Mouse (Mus musculus) hindbrain, embryonic 10.5 days (tissue): ENCODE data around the gene Atg101. TPM values are rescaled to one million over a fixed set of nuclear protein-coding genes. Genes with fewer than 3 reads are reported as not detected.

Experiments used
- DNase-seq: peaks from one replicate; pipeline ENCODE4 v3.0.0-alpha.2; 2017; ENCODE audit warnings: low spot score
- H3K27ac ChIP-seq: fragments of 300-500 bp; sonication (generic); 2 replicates; pipeline ENCODE4 v1.5.1; 2016; ENCODE audit warnings: mild to moderate bottlenecking, moderate library complexity
- H3K27me3 ChIP-seq: fragments of 300-500 bp; sonication (generic); 2 replicates; pipeline ENCODE4 v1.6.1; 2016; ENCODE audit warnings: mild to moderate bottlenecking; ENCODE audit not compliant: poor library complexity, insufficient read depth, severe bottlenecking
- H3K36me3 ChIP-seq: fragments of 300-500 bp; sonication (generic); 2 replicates; pipeline ENCODE4 v1.6.1; 2016; ENCODE audit warnings: mild to moderate bottlenecking, moderate library complexity
- H3K4me1 ChIP-seq: fragments of 300-500 bp; sonication (generic); replicated peaks from 2 replicates; pipeline ENCODE4 v1.6.1; 2016; ENCODE audit warnings: mild to moderate bottlenecking
- H3K4me3 ChIP-seq: fragments of 300-500 bp; sonication (generic); 2 replicates; pipeline ENCODE4 v1.5.1; 2016; ENCODE audit warnings: mild to moderate bottlenecking, moderate library complexity
- H3K9me3 ChIP-seq: fragments of 300-500 bp; sonication (generic); 2 replicates; pipeline ENCODE4 v1.6.1; 2016; ENCODE audit warnings: mild to moderate bottlenecking, moderate library complexity
- WGBS: fragments of 180-500 bp; shearing (Covaris S2); methylation state at CpG from one replicate; pipeline ENCODE4 v1.1.7; 2016; 5-methylcytosine and 5-hydroxymethylcytosine counted together
- polyA plus RNA-seq: library from polyadenylated mRNA; unstranded; fragments of >200 nt; fragmentation: Nextera tagmentation; extraction: Ambion mirVana; gene quantifications from 2 replicates; pipeline ENCODE4 v1.2.1, GENCODE M21; 2016

Atg101 gene
- polyA plus RNA-seq, 1 experiment from 2014 or later: 82.1 TPM

DNA sequence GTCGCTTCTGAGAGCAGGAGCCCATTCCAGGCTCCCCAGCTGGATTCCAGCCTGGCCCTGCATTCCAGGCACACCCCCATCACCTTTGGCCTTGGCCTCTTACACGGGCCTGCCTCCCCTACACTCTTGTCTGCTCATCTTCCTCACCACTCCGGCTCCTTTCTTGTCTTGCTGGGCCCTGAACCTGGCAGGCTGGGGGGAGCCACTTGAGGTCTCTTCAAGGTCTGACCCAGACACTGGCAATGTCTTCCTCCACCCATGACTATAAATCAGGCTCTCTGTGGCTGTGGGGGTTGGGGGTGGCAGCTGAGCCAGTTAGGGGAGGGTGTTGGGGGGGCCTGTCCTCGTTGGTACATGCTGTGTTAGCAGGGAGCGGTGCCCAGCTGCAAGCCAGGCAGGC, 5.5 kb upstream of the Atg101 start:
- no peaks in the 10 kb centered on the region for H3K27me3 ChIP-seq
- H3K9me3 ChIP-seq: no peaks in the 10 kb centered on the region
- H3K4me1 ChIP-seq: peaks cover 39% of the 10 kb centered on the region
- peaks cover 9% of the 10 kb centered on the region for H3K36me3 ChIP-seq
- peak overlapping the region; percentile 86 for H3K27ac ChIP-seq
- DNase-seq: no peak
- no peak overlapping the region for H3K4me3 ChIP-seq
- 48% methylated on average over 5 of the region's 5 CpGs for WGBS

DNA sequence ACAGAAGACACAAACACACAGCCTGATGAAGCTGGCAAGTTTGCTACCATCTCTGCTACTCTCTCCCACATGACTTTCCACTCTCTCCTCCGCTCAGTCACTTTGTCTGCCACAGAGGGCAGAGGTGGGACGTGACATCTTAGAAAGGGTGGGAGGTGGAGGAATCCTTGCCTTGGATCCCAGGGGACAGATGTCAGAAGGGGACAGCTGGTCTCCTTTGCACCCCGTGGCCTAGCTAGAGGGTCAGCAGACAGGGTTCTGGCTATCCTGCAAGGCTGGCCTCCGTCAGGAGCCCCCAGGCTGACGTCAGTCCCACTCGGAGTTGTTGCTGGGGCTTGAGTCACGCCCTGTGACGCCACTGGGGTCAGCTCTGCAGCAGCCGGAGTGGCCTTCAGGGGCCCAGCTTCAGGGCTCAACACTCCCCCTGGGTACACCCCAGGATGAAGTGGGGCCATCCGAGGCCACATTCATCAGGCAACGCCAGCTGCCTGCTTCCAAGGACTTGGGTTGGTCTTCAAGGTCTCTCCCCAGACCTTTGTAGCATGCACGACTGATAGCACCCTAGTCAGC, 4.6 kb upstream of the Atg101 start:
- Histone ChIP-seq H3K4me1 (peaks cover 39% of the 10 kb centered on the region), H3K36me3 (no peaks in the 10 kb centered on the region), H3K4me3 (no peak overlapping the region), H3K9me3 (no peaks in the 10 kb centered on the region), H3K27ac (peak overlapping the region; percentile 67), H3K27me3 (no peaks in the 10 kb centered on the region)
- no peak for DNase-seq
- WGBS: 69% methylated on average over 12 of the region's 12 CpGs

DNA sequence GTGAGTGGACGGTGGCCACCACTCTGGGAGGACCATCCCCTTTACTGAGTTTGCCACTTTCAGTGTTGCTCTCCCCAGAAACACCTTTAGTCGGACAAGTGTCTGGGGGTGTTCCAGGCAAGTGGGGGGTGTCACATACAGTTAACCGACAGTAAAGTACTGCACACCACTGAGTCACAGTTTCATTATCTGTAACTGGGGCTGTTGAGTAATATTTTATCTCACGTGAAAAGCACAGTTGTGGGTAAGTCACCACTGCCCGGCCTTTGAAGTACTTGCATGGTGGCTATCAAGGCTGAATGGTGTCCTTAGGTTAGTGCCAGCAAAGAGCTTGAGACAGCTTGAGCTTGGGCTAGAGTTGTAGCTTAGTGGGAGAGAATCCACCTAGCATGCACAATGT, 1.6 kb upstream of the Atg101 start:
- Histone ChIP-seq H3K4me1 (peaks cover 44% of the 10 kb centered on the region), H3K27ac (no peak overlapping the region), H3K27me3 (no peaks in the 10 kb centered on the region), H3K4me3 (no peak overlapping the region), H3K36me3 (peaks cover 17% of the 10 kb centered on the region), H3K9me3 (no peaks in the 10 kb centered on the region)
- 75% methylated on average over 5 of the region's 5 CpGs for WGBS
- DNase-seq: no peak

DNA sequence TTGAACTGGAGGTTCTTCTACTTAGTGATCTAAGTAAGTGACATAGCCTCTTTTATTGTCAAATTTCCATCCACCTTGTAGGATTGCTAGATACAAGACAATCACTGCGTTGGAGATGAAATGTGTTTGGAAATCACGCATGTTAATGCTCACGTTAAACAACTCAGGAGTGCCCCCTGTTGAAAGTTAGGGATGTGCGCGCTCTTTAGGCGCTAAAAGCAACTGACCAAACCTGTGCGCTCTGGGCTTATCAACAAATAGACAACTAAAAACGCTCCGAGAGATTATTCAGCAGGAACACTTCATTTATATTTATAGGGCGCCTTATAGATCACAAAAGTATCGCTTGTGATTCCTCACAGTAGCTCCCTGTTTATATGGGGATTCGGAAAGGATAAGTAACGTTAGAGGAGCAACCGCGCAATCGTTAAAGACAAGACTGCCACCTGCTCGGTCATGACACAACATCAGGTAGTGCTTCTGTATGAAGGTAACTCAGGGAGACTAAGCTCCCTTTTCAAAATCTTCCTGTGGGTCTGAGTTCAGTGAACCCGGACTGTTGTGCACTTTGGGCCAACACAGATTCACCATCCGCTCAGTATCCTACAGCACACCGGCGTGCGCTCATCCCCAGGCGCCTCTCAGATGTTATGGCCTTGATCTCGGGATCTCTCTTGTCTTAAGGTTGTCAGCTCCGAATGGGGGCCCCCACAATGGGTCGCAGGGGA, 725 bp upstream of the Atg101 start:
- Histone ChIP-seq H3K27ac (peak overlapping the region; percentile 98), H3K4me1 (peaks cover 35% of the 10 kb centered on the region), H3K27me3 (no peaks in the 10 kb centered on the region), H3K9me3 (no peaks in the 10 kb centered on the region), H3K36me3 (peaks cover 25% of the 10 kb centered on the region), H3K4me3 (peak overlapping the region; percentile 76)
- WGBS: 3% methylated on average over 26 of the region's 26 CpGs
- DNase-seq: peak; percentile 62

DNA sequence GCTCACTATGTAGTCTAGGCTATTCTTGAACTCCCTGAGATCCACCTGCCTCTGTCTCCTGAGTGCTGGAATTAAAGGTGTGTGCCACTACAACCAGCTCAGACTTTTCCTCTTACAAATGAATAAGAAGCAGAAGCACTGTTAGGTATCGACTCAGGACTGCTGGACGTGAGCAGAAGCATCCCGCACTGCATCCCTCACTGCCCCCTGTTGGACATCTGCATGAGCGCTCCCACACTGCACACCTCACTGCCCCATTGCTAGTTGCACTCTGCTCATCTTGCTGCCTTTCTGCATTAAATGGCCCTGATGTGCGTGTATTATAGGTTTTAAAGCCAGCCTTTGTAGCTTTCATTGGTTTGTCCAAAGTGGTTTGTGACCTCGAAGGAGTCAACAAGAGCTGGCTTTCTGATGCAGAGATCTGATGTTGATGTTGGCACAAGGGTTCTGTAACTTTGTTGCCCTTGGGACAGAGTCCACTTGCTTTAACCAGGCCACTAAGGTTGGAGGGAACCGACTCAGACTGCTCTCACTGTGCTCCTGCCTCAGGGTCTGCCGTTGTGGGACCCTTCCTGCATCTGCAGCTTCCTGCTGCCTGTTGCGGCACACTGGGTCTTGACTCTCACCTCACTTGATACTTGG, 2.2 kb downstream of the Atg101 start:
- WGBS: 72% methylated on average over 9 of the region's 9 CpGs

DNA sequence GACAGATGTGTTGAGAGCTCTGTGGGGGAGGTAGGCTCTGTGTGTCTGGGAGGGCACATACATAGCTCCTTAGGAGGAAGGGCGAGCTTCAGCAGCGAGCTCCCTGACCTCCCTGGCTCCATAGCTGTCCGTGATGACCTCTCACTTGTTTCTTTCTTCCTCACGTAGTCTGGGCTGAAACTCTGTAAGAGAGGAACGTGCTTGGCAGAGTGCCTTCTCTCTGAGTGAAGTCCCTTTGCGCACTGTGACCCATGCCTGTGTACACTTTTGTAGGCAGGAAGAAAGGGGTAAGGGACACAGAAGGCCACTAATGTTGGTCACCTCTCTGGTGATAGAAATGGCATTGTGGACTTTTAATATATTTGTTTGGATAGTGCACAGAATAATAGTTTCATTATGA, 3.3 kb downstream of the Atg101 start:
- H3K4me3 ChIP-seq: no peak overlapping the region
- 93% methylated on average over 6 of the region's 6 CpGs for WGBS
- no peak overlapping the region for H3K27ac ChIP-seq
- no peaks in the 10 kb centered on the region for H3K27me3 ChIP-seq
- H3K36me3 ChIP-seq: peaks cover 65% of the 10 kb centered on the region
- H3K4me1 ChIP-seq: peaks cover 21% of the 10 kb centered on the region
- H3K9me3 ChIP-seq: no peaks in the 10 kb centered on the region
- DNase-seq: no peak

More for the DNA sequence above, 2.2 kb downstream of the Atg101 start:
- H3K36me3 ChIP-seq: peaks cover 54% of the 10 kb centered on the region
- H3K4me1 ChIP-seq: peaks cover 21% of the 10 kb centered on the region
- H3K27me3 ChIP-seq: no peaks in the 10 kb centered on the region
- DNase-seq: no peak
- no peaks in the 10 kb centered on the region for H3K9me3 ChIP-seq
- no peak overlapping the region for H3K4me3 ChIP-seq
- no peak overlapping the region for H3K27ac ChIP-seq

DNA sequence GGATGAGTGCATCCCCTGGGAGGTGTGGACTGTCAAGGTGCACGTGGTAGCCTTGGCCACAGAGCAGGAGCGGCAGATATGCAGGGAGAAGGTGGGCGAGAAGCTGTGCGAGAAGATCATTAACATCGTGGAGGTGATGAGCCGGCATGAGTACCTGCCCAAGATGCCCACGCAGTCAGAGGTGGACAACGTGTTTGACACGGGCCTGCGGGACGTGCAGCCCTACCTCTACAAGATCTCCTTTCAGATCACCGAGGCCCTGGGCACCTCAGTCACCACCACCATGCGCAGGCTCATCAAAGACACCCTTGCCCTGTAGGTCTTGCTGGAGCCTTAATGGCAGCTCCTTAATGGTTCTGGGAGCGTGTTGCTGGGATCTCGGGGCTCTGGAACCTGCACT, 6.3 kb downstream of the Atg101 start:
- H3K36me3 ChIP-seq: peaks cover 66% of the 10 kb centered on the region
- H3K9me3 ChIP-seq: no peaks in the 10 kb centered on the region
- no peak for DNase-seq
- 95% methylated on average over 15 of the region's 15 CpGs for WGBS
- H3K27ac ChIP-seq: no peak overlapping the region
- no peak overlapping the region for H3K4me3 ChIP-seq
- peaks cover 18% of the 10 kb centered on the region for H3K4me1 ChIP-seq
- no peaks in the 10 kb centered on the region for H3K27me3 ChIP-seq

DNA sequence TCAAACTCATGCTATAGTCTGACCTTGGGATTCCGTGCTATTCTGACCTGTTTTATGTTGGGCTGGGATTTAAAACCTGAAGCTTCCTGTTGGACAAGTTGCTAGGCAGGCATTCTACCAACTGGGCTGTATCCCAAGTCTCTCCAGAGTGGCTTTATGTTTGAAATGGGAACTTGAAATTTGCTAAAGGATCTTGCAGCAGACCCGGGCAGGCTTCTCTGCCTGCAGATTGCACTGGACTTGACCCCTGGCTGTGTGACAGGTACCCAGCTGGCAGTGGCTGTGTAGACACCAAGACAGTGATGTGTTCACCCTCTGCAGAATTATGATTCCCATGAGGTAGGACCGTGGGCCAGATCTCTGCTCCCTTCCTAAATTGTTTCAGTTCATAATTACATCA, 7.9 kb downstream of the Atg101 start:
- Histone ChIP-seq H3K27ac (no peak overlapping the region), H3K4me3 (no peak overlapping the region), H3K36me3 (peaks cover 54% of the 10 kb centered on the region), H3K4me1 (peaks cover 6% of the 10 kb centered on the region), H3K27me3 (no peaks in the 10 kb centered on the region), H3K9me3 (no peaks in the 10 kb centered on the region)
- no peak for DNase-seq
- WGBS: 87% methylated on average over 3 of the region's 3 CpGs

DNA sequence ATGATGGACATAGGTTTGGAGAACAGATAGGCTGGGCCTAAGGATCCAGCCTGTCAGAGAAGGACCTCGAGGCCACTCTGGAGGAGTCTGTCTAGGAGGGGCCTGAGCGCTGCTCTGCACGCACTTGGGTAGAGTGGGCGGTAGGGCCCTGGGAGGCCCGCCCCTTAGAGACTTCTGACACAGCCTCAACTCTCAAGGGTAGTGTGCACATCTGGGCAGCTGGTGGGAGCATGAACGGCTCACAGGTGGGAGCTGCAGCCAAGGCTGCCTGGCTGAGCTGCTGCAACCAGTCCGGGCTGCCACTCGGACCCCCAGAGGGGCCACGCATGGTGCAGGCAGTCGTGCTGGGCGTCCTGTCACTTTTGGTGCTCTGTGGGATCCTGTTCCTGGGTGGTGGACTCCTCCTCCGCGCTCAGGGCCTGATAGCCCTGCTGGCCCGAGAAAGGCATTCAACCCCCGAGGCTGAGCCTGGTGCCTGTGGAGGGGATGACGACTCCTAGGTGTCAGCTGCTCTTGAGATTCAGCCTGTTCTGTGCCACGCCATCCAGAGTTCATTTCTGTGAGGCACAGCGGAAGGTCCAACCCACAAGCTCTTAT, 9.1 kb downstream of the Atg101 start, which contains the start of gene 6030408B16Rik:
Gene 6030408B16Rik (plus strand): TSS at position 188 of the 597 bp plus-strand sequence.
- peaks cover 10% of the 10 kb centered on the region for H3K4me1 ChIP-seq
- H3K36me3 ChIP-seq: peaks cover 43% of the 10 kb centered on the region
- 60% methylated on average over 18 of the region's 18 CpGs for WGBS
- H3K27ac ChIP-seq: peak within 1 kb of the TSS; percentile 29; the same call in 1 of the 2 replicates
- no peaks in the 10 kb centered on the region for H3K27me3 ChIP-seq
- no peaks in the 10 kb centered on the region for H3K9me3 ChIP-seq
- H3K4me3 ChIP-seq: no peak within 1 kb of the TSS
- DNase-seq: no peak

DNA sequence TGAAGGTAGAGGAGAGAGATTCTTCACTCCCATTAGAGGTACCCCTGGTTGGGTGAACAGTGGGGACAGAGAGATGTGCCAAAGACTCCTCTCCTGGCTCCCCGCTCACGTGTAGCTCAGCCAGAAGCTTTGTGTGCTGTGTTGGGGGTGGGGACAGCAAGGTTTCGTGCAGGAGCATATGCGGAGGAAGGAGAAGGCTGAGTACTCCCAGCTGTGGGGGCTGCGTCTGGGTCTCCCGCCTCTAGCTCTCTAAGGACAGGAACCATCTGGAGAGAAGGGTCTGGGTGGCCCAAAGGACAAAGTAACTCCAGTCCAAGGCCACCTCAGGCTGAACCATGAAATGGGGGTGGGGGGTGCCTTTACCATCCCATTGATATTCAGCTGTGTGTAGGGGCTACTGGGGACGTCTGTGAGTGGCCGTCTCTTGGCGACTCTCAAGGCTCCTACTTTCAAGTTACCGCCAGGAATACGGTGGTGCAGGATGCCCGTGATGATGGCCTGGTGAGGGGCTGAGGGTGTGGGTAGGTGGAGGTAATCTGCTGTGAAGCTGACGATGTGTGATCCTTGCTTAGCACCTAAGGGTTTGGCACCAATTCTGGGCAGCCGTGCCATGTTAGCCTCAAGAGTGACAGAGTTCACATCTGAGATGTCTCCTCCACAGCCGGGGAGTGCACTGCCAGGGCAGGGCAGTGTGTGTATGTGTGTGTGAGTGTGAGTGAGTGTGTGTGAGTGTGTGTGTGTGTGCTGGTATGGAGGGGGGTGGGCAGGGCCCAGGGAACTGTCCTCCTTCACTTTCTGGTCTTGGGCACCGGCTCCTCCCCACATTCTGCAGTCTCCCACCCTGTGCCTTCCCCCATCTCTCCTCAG, 10.2 kb downstream of the Atg101 start:
- Histone ChIP-seq H3K9me3 (no peaks in the 10 kb centered on the region), H3K4me3 (no peak overlapping the region), H3K27me3 (no peaks in the 10 kb centered on the region), H3K36me3 (peaks cover 31% of the 10 kb centered on the region), H3K4me1 (peaks cover 16% of the 10 kb centered on the region), H3K27ac (no peak overlapping the region; the same call in 1 of the 2 replicates)
- no peak for DNase-seq
- WGBS: 64% methylated on average over 16 of the region's 16 CpGs

DNA sequence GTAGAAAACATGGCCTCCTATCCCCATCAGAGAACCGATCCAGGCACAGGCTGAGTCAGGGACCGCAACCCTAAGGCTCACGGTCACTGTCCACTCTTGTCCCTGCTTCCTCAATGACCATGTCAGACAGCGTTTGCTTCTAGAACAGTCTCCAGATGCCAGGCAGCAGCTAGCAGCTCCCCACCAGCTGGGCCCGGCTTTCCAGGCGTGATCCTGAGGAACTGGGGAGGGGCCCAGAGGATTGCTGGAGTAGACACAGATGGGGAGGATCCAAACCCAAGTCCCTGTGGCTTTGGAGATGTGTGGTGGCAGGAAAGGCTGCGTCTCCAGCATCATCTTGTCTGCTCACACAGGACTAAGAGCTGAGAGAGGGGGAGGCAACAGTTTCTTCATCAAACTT, 11.0 kb downstream of the Atg101 start:
- Histone ChIP-seq H3K9me3 (no peaks in the 10 kb centered on the region), H3K36me3 (peaks cover 23% of the 10 kb centered on the region), H3K27ac (no peak overlapping the region), H3K27me3 (no peaks in the 10 kb centered on the region), H3K4me3 (no peak overlapping the region), H3K4me1 (peaks cover 16% of the 10 kb centered on the region)
- WGBS: 85% methylated on average over 7 of the region's 7 CpGs
- DNase-seq: no peak

DNA sequence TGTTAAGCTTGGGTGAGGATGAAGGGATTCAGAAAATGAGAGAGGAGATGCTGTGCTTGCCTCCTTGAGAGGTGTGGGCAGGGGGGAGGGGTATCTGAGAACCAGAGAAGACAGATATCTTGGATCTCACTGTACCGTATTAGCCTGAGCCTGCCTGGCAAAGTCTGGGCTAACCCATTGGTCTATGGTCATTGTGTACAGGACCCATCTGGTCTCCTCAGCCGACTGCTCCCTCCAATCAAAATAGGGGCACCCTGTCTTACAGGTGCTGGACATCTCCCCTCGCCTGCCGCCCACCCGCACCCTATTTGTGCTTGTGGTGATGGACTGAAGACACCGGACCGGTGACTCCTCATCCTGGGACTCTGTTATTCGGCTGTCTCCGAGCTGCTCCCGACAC, 11.5 kb downstream of the Atg101 start:
- peaks cover 16% of the 10 kb centered on the region for H3K4me1 ChIP-seq
- no peak overlapping the region for H3K4me3 ChIP-seq
- peaks cover 18% of the 10 kb centered on the region for H3K36me3 ChIP-seq
- DNase-seq: no peak
- no peak overlapping the region for H3K27ac ChIP-seq
- no peaks in the 10 kb centered on the region for H3K27me3 ChIP-seq
- 90% methylated on average over 10 of the region's 10 CpGs for WGBS
- no peaks in the 10 kb centered on the region for H3K9me3 ChIP-seq
